Mouse (Mus musculus) right cerebral cortex, adult 18-20 months (tissue): ENCODE data around the gene Kif2c.

ENCODE experiments used
- DNase-seq: peaks from one replicate; pipeline ENCODE4 v3.0.0; 2022; ENCODE audit warnings: mixed read lengths

Gene Kif2c

GRCm38 (mm10) chr4:117181863-117182758, at the start of gene Kif2c:
Kif2c (minus strand) TSS chr4:117182639.
- DNase-seq, result peak; percentile 90

- DNase-seq, result no peak
These were observed 48.8 kb upstream of the Kif2c start for GRCm38 (mm10) chr4:117231208-117231607.

GRCm38 (mm10) chr4:117230331-117230730, 47.9 kb upstream of the Kif2c start:
- DNase-seq, result no peak

- no peak for DNase-seq
These were observed 47.2 kb upstream of the Kif2c start for GRCm38 (mm10) chr4:117229590-117229989.

GRCm38 (mm10) chr4:117225250-117225649, 42.8 kb upstream of the Kif2c start:
- no peak for DNase-seq

GRCm38 (mm10) chr4:117224122-117224521, 41.7 kb upstream of the Kif2c start:
- DNase-seq, result peak; percentile 38

- no peak for DNase-seq
These were observed 40.6 kb upstream of the Kif2c start for GRCm38 (mm10) chr4:117223001-117223400.

- no peak for DNase-seq
These were observed 39.4 kb upstream of the Kif2c start for GRCm38 (mm10) chr4:117221836-117222235.

- DNase-seq, result peak; percentile 28
These were observed 38.5 kb upstream of the Kif2c start for GRCm38 (mm10) chr4:117220741-117221515.

- peak; percentile 31 for DNase-seq
These were observed 36.2 kb upstream of the Kif2c start for GRCm38 (mm10) chr4:117218517-117219219.

GRCm38 (mm10) chr4:117217029-117217428, 34.6 kb upstream of the Kif2c start:
- peak; percentile 46 for DNase-seq

- DNase-seq, result no peak
These were observed 31.8 kb upstream of the Kif2c start for GRCm38 (mm10) chr4:117214250-117214649.

GRCm38 (mm10) chr4:117210147-117211074, 28.0 kb upstream of the Kif2c start:
- DNase-seq, result peak; percentile 37

- no peak for DNase-seq
These were observed 27.2 kb upstream of the Kif2c start for GRCm38 (mm10) chr4:117209592-117209991.

GRCm38 (mm10) chr4:117202992-117203354, 20.5 kb upstream of the Kif2c start:
- DNase-seq, result no peak

GRCm38 (mm10) chr4:117202046-117202991, 19.9 kb upstream of the Kif2c start:
- DNase-seq, result peak; percentile 18

- DNase-seq, result no peak
These were observed 9.4 kb upstream of the Kif2c start for GRCm38 (mm10) chr4:117191804-117192203.

GRCm38 (mm10) chr4:117190660-117191059, 8.2 kb upstream of the Kif2c start:
- DNase-seq, result no peak

GRCm38 (mm10) chr4:117189856-117190543, 7.6 kb upstream of the Kif2c start:
- DNase-seq, result peak; percentile 8

- peak; percentile 78 for DNase-seq
These were observed 7.0 kb upstream of the Kif2c start for GRCm38 (mm10) chr4:117189382-117189855.
